Mouse (Mus musculus) limb, embryonic 12.5 days (tissue): ENCODE measurements at regions not wholly inside any gene's neighbourhood (a gene's known extent, or its start where the extent isn't known, plus 50 kb on each side); places are given as distances from the start of the nearest gene placed in this dataset.

Experiments
- ATAC-seq: fragments of 200-750 bp; cut with Nextera tagmentation; 2 replicates; pipeline ENCODE4 v1.8.0; 2017; ENCODE audit warnings: low read depth, moderate TSS enrichment; ENCODE audit not compliant: insufficient number of reproducible peaks, insufficient read depth, low FRiP score, low TSS enrichment
- H3K27ac ChIP-seq: fragments of 300-500 bp; sonication (generic); 2 replicates; pipeline ENCODE4 v1.5.1; 2016; ENCODE audit warnings: mild to moderate bottlenecking, moderate library complexity
- H3K27me3 ChIP-seq: fragments of 300-500 bp; sonication (generic); 2 replicates; pipeline ENCODE4 v1.6.1; 2016; ENCODE audit warnings: mild to moderate bottlenecking, moderate library complexity
- H3K36me3 ChIP-seq: fragments of 300-500 bp; sonication (generic); 2 replicates; pipeline ENCODE4 v1.6.1; 2016; ENCODE audit warnings: mild to moderate bottlenecking, moderate library complexity
- H3K4me1 ChIP-seq: fragments of 300-500 bp; sonication (generic); replicated peaks from 2 replicates; pipeline ENCODE4 v1.6.1; 2016
- H3K4me2 ChIP-seq: fragments of 300-500 bp; sonication (generic); 2 replicates; pipeline ENCODE4 v1.6.1; 2016; ENCODE audit warnings: mild to moderate bottlenecking, moderate library complexity
- H3K4me3 ChIP-seq: fragments of 300-500 bp; sonication (generic); replicated peaks from 2 replicates; pipeline ENCODE4 v1.5.1; 2016; ENCODE audit warnings: mild to moderate bottlenecking
- H3K9ac ChIP-seq: fragments of 300-500 bp; sonication (generic); replicated peaks from 2 replicates; pipeline ENCODE4 v1.6.1; 2016; ENCODE audit warnings: mild to moderate bottlenecking, moderate library complexity
- H3K9me3 ChIP-seq: fragments of 300-500 bp; sonication (generic); 2 replicates; pipeline ENCODE4 v1.6.1; 2016; ENCODE audit warnings: mild to moderate bottlenecking, moderate library complexity
- WGBS: fragments of 180-500 bp; shearing (Covaris S2); methylation state at CpG from one replicate; pipeline ENCODE4 v1.1.7; 2016; 5-methylcytosine and 5-hydroxymethylcytosine counted together

- Histone ChIP-seq H3K27ac (no peak overlapping the region), H3K4me2 (no peak overlapping the region), H3K4me1 (no peaks in the 10 kb centered on the region), H3K9ac (no peak overlapping the region), H3K4me3 (no peak overlapping the region), H3K27me3 (no peaks in the 10 kb centered on the region), H3K9me3 (no peaks in the 10 kb centered on the region), H3K36me3 (no peaks in the 10 kb centered on the region)
- WGBS, result 86% methylated on average over 3 of the region's 3 CpGs
- ATAC-seq, result no peak
Measured at GRCm38 (mm10) chr15:63060826-63061225, 784.2 kb downstream of the Gsdmc2 start.

GRCm38 (mm10) chr15:63052570-63053255 is 792.3 kb downstream of the Gsdmc2 start:
- Histone ChIP-seq H3K36me3 (no peaks in the 10 kb centered on the region), H3K4me3 (no peak overlapping the region), H3K9me3 (no peaks in the 10 kb centered on the region), H3K4me1 (peaks cover 9% of the 10 kb centered on the region), H3K27me3 (no peaks in the 10 kb centered on the region), H3K4me2 (no peak overlapping the region), H3K9ac (no peak overlapping the region), H3K27ac (no peak overlapping the region)
- WGBS, result 8% methylated on average over 3 of the region's 3 CpGs
- ATAC-seq, result no peak

- Histone ChIP-seq H3K4me3 (no peak overlapping the region), H3K4me1 (peaks cover 9% of the 10 kb centered on the region), H3K36me3 (no peaks in the 10 kb centered on the region), H3K27me3 (no peaks in the 10 kb centered on the region), H3K9ac (no peak overlapping the region), H3K4me2 (no peak overlapping the region), H3K27ac (no peak overlapping the region), H3K9me3 (no peaks in the 10 kb centered on the region)
- whole genome bisulfite sequencing, result 91% methylated on average over 1 of the region's 1 CpGs
- ATAC-seq, result no peak
Measured at GRCm38 (mm10) chr15:63050033-63050432, 794.9 kb downstream of the Gsdmc2 start.

DNA sequence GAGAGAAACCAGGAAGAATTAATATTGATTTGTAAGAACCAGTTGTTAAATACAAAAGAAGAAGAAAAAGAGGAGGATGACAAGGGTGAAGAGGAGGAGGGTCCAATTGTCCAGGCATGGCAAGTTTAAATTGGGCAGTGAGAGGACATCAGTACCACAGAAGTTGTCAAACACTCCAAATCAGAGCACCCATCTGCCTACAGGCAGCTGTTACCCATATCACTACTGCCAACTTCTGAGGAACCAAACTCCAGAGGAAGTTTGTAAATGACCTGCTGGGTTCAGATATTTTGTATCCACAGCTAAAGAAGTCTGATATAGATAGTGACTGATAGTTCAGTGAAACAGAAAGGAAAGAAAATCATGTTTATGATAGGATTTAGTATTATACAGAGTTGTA is 802.6 kb downstream of the Gsdmc2 start:
- no peak overlapping the region for H3K27ac ChIP-seq
- H3K9me3 ChIP-seq, result no peaks in the 10 kb centered on the region
- H3K4me2 ChIP-seq, result no peak overlapping the region
- H3K4me3 ChIP-seq, result no peak overlapping the region
- no peaks in the 10 kb centered on the region for H3K4me1 ChIP-seq
- H3K27me3 ChIP-seq, result no peaks in the 10 kb centered on the region
- no peaks in the 10 kb centered on the region for H3K36me3 ChIP-seq
- ATAC-seq, result no peak
- H3K9ac ChIP-seq, result no peak overlapping the region

- Histone ChIP-seq H3K27ac (no peak overlapping the region), H3K9me3 (no peaks in the 10 kb centered on the region), H3K4me1 (no peaks in the 10 kb centered on the region), H3K9ac (no peak overlapping the region), H3K4me3 (no peak overlapping the region), H3K27me3 (no peaks in the 10 kb centered on the region), H3K4me2 (no peak overlapping the region), H3K36me3 (no peaks in the 10 kb centered on the region)
- ATAC-seq, result no peak
- WGBS, result 94% methylated on average over 7 of the region's 7 CpGs
Measured at GRCm38 (mm10) chr15:63036241-63036640, 808.7 kb downstream of the Gsdmc2 start.

DNA sequence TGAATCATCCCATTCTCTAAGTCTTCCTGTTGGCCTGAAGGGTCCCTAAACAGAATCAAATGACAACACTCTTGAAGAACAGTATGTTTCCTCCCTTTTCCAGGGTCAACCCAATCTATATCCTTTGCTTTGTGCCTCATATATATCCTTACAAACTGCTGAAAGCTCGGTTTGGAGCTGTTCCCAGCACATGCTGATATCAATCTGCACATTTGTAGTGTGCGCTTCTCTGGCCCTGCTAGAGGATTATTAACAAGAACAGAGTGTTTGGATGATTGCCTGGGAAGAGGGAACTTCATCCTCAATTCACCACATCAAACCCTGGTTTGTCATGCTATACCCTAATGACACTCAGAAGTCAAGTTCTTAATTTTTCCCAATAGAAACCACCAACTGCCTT is 824.2 kb downstream of the Gsdmc2 start:
- no peaks in the 10 kb centered on the region for H3K9me3 ChIP-seq
- no peaks in the 10 kb centered on the region for H3K4me1 ChIP-seq
- WGBS, result 84% methylated on average over 2 of the region's 2 CpGs
- H3K27ac ChIP-seq, result no peak overlapping the region
- ATAC-seq, result no peak
- no peak overlapping the region for H3K9ac ChIP-seq
- H3K4me2 ChIP-seq, result no peak overlapping the region
- H3K4me3 ChIP-seq, result no peak overlapping the region
- no peaks in the 10 kb centered on the region for H3K36me3 ChIP-seq
- H3K27me3 ChIP-seq, result no peaks in the 10 kb centered on the region

DNA sequence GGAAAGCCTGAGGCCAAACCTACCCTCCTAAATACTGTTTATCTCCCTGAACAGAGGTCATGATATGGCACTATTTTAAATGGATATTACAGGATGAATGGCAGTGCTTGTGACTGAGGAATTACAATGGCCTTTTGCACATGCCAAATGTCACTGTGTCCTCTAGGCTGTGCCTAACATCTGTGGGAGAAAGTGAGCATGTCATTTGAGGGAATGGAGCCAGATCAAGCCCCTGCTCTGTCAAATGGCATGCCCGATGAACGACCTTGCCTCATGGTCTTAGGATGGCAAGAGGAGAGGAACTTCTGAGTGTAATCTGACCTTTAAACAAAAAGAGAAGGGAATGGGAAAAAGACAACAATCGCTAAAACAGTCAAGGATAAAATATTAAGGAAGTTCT is 827.0 kb downstream of the Gsdmc2 start:
- 59% methylated on average over 3 of the region's 3 CpGs for WGBS
- Histone ChIP-seq H3K27ac (no peak overlapping the region), H3K9ac (no peak overlapping the region), H3K27me3 (no peaks in the 10 kb centered on the region), H3K4me2 (no peak overlapping the region), H3K4me1 (no peaks in the 10 kb centered on the region), H3K36me3 (no peaks in the 10 kb centered on the region), H3K4me3 (no peak overlapping the region), H3K9me3 (no peaks in the 10 kb centered on the region)
- no peak for ATAC-seq

GRCm38 (mm10) chr15:63006471-63007228 is 838.3 kb downstream of the Gsdmc2 start:
- Histone ChIP-seq H3K27ac (no peak overlapping the region), H3K9ac (no peak overlapping the region), H3K27me3 (no peaks in the 10 kb centered on the region), H3K9me3 (no peaks in the 10 kb centered on the region), H3K4me2 (no peak overlapping the region), H3K4me1 (no peaks in the 10 kb centered on the region), H3K4me3 (no peak overlapping the region), H3K36me3 (no peaks in the 10 kb centered on the region)
- ATAC-seq, result no peak
- WGBS, result 77% methylated on average over 14 of the region's 14 CpGs

DNA sequence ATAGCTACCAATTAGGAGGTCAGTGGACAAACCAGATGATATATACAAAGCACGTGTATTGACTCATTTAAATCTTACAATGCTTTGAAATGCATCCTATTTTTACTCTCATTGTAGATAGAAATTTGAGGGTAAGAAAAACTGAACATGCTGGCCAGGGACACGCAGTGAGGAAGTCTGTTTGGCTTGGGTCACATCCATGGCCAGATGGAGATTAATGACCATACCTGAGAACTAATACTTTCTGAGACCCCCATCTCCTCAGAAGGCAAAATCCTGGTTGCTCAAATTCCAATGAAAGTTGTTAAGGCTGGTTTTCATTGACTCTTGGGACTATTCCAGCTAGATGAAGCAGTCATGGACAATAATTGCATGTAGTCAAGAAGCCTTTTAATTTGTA is 850.3 kb downstream of the Gsdmc2 start:
- 81% methylated on average over 2 of the region's 2 CpGs for WGBS
- Histone ChIP-seq H3K9me3 (no peaks in the 10 kb centered on the region), H3K36me3 (no peaks in the 10 kb centered on the region)

DNA sequence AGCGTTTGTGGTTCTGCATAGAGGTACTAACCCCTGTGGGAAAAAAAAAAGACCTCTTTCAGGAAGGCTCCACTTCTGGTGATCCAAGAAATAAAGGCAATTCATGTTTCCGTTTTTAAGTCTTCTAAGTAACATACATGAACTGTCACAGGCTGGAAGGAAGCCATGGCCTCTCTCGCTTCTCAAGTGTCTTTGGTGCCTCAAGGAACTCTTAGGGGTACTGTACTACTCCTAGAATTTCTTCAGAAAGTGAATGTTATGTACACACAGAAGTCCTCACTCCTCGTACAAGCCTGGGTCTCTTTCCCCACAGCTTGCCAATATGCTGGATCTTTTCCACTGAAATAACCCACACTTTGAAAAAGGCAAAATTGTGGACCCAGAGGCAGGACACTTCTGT is 858.1 kb downstream of the Gsdmc2 start:
- Histone ChIP-seq H3K27me3 (no peaks in the 10 kb centered on the region), H3K4me2 (no peak overlapping the region), H3K9me3 (no peaks in the 10 kb centered on the region), H3K9ac (no peak overlapping the region), H3K27ac (no peak overlapping the region), H3K4me1 (peaks cover 7% of the 10 kb centered on the region; the same call in 1 of the 2 replicates), H3K4me3 (no peak overlapping the region), H3K36me3 (no peaks in the 10 kb centered on the region)
- 86% methylated on average over 4 of the region's 4 CpGs for WGBS
- ATAC-seq, result no peak

More for the DNA sequence above, 850.3 kb downstream of the Gsdmc2 start:
- Histone ChIP-seq H3K27me3 (no peaks in the 10 kb centered on the region), H3K4me2 (no peak overlapping the region), H3K4me3 (no peak overlapping the region), H3K9ac (no peak overlapping the region), H3K27ac (no peak overlapping the region), H3K4me1 (no peaks in the 10 kb centered on the region)
- no peak for ATAC-seq

DNA sequence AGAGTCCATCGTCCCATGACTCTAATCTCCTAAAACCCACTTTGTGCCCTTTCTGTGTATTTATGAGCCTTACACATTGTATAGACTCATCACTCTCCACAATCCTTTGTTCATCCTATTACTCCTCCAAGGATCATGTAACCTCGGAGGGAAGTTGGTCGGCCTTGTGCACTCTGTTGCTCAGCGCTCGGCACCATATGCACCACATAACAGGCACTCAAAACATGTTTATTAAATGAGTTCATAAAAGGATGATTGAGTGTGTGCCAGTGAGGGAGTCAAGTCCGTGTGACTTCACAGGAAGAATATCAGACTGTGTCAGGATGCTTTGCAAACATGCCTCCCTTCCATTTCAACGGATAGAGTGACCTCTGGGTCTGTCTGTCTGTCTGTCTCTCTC is 858.8 kb downstream of the Gsdmc2 start:
- 73% methylated on average over 7 of the region's 7 CpGs for WGBS

DNA sequence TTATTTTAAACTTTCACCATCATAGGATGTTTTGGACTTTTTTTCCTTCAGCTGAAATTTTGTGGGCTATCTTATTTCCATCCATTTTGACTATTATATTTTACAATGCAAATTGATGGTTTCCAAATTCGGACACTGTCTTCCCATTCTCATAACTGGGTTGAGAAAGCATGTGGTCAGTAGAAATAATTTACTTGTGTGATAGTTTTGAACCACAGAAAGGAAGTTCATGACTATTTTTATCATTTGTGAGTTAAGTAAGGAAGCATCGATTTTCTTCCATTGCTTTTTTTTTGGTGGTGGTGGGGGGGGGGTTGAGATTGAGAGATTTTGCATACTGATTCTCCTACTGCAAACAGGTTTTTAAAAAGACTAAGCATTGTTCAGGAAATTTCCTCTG is 874.4 kb downstream of the Gsdmc2 start:
- no peak for ATAC-seq
- H3K9me3 ChIP-seq, result no peaks in the 10 kb centered on the region
- H3K27ac ChIP-seq, result no peak overlapping the region
- H3K9ac ChIP-seq, result no peak overlapping the region
- WGBS, result 83% methylated on average over 2 of the region's 2 CpGs
- no peak overlapping the region for H3K4me3 ChIP-seq
- H3K4me2 ChIP-seq, result no peak overlapping the region
- no peaks in the 10 kb centered on the region for H3K4me1 ChIP-seq
- H3K36me3 ChIP-seq, result no peaks in the 10 kb centered on the region
- no peaks in the 10 kb centered on the region for H3K27me3 ChIP-seq

More for the DNA sequence above, 858.8 kb downstream of the Gsdmc2 start:
- H3K4me3 ChIP-seq, result no peak overlapping the region
- H3K4me2 ChIP-seq, result no peak overlapping the region
- H3K36me3 ChIP-seq, result no peaks in the 10 kb centered on the region
- H3K27ac ChIP-seq, result no peak overlapping the region
- peaks cover 7% of the 10 kb centered on the region; the same call in 1 of the 2 replicates for H3K4me1 ChIP-seq
- H3K9me3 ChIP-seq, result no peaks in the 10 kb centered on the region
- no peak for ATAC-seq
- no peaks in the 10 kb centered on the region for H3K27me3 ChIP-seq
- no peak overlapping the region for H3K9ac ChIP-seq
